Mouse (Mus musculus) MEL (cell line): ENCODE data around the gene Ublcp1. TPM values are rescaled to one million over a fixed set of nuclear protein-coding genes. Genes with fewer than 3 reads are reported as not detected.
A peak's percentile ranks its signal among the peaks of the same experiment; 100 is the strongest.

Experiments
- DNase-seq: peaks from one replicate; pipeline ENCODE4 v3.0.0; 2011; ENCODE audit warnings: low read depth, low spot score
- H3K27ac ChIP-seq: 2 replicates; pipeline ENCODE4 v1.5.1; 2012; ENCODE audit warnings: low read depth, mild to moderate bottlenecking, control low read depth, low read length, moderate library complexity; ENCODE audit not compliant: control insufficient read depth
- H3K27me3 ChIP-seq, 2 experiments: fragments of 150-350 bp in 1 of 2; sonication (generic) in 1 of 2; 2 replicates each; pipeline ENCODE4 v1.6.1; 2012; ENCODE audit warnings: low read length in 2 of 2, mild to moderate bottlenecking in 2 of 2, improper control_type of control experiment in 1 of 2, moderate library complexity in 1 of 2; ENCODE audit not compliant: insufficient read depth in 2 of 2, control insufficient read depth in 1 of 2
- H3K36me3 ChIP-seq, 2 experiments: 2 replicates each; pipeline ENCODE4 v1.6.1; 2012 to 2014; ENCODE audit warnings: low read length in 2 of 2, improper control_type of control experiment in 1 of 2, inconsistent platforms in 1 of 2, mild to moderate bottlenecking in 1 of 2; ENCODE audit not compliant: insufficient read depth in 2 of 2, control insufficient read depth in 1 of 2
- H3K4me1 ChIP-seq, 2 experiments: fragments of 150-350 bp in 1 of 2; sonication (generic) in 1 of 2; 2 replicates each; pipeline ENCODE4 v1.6.1; 2012; ENCODE audit warnings: low read length in 2 of 2, improper control_type of control experiment in 1 of 2, mild to moderate bottlenecking in 1 of 2; ENCODE audit not compliant: insufficient read depth in 2 of 2, control insufficient read depth in 1 of 2
- H3K4me3 ChIP-seq, 2 experiments: fragments of 150-350 bp in 1 of 2; sonication (generic) in 1 of 2; 2 replicates each; pipeline ENCODE4 v1.5.1; 2012; ENCODE audit warnings: low read depth in 2 of 2, low read length in 2 of 2, mild to moderate bottlenecking in 2 of 2, moderate library complexity in 2 of 2, control low read depth in 1 of 2, improper control_type of control experiment in 1 of 2; ENCODE audit not compliant: control insufficient read depth in 1 of 2, insufficient read depth in 1 of 2
- H3K79me2 ChIP-seq: 2 replicates; pipeline ENCODE4 v1.6.1; 2012; ENCODE audit warnings: mild to moderate bottlenecking, low read length, moderate library complexity; ENCODE audit not compliant: control insufficient read depth, poor library complexity, insufficient read depth
- H3K9ac ChIP-seq: 2 replicates; pipeline ENCODE4 v1.6.1; 2012; ENCODE audit warnings: low read depth, mild to moderate bottlenecking, control low read depth, low read length, moderate library complexity; ENCODE audit not compliant: control insufficient read depth, poor library complexity, severe bottlenecking
- H3K9me3 ChIP-seq: fragments of 150-350 bp; sonication (generic); replicated peaks from 2 replicates; pipeline ENCODE4 v1.6.1; 2012; ENCODE audit warnings: mild to moderate bottlenecking, low read length, improper control_type of control experiment, moderate library complexity; ENCODE audit not compliant: insufficient read depth
- BHLHE40 ChIP-seq: IDR thresholded peaks from 2 replicates; pipeline ENCODE4 v1.6.1; 2012; ENCODE audit warnings: low read depth, mild to moderate bottlenecking, inconsistent platforms, low read length, improper control_type of control experiment, borderline replicate concordance
- CHD1 ChIP-seq: IDR thresholded peaks from 2 replicates; pipeline ENCODE4 v1.6.1; 2012; ENCODE audit warnings: low read depth, mild to moderate bottlenecking, inconsistent platforms, low read length, improper control_type of control experiment
- CHD2 ChIP-seq: IDR thresholded peaks from 2 replicates; pipeline ENCODE4 v1.6.1; 2011; ENCODE audit warnings: low read length, improper control_type of control experiment
- CTCF ChIP-seq, 3 experiments: IDR thresholded peaks in 2 of 3; conservative IDR thresholded peaks in 1 of 3; 2 replicates each; pipeline ENCODE4 v1.5.1; 2011 to 2012; ENCODE audit warnings: low read length in 3 of 3, low read depth in 2 of 3, mild to moderate bottlenecking in 2 of 3, improper control_type of control experiment in 1 of 3, inconsistent platforms in 1 of 3, mixed read lengths in 1 of 3, moderate library complexity in 1 of 3; ENCODE audit not compliant: control insufficient read depth in 1 of 3, insufficient read depth in 1 of 3, poor library complexity in 1 of 3, severe bottlenecking in 1 of 3
- ETS1 ChIP-seq: IDR thresholded peaks from 2 replicates; pipeline ENCODE4 v1.6.1; 2012; ENCODE audit warnings: low read depth, mild to moderate bottlenecking, inconsistent platforms, low read length, improper control_type of control experiment, moderate library complexity
- GABPA ChIP-seq: IDR thresholded peaks from 2 replicates; pipeline ENCODE4 v1.6.1; 2012; ENCODE audit warnings: low read depth, mild to moderate bottlenecking, inconsistent platforms, low read length, improper control_type of control experiment, moderate library complexity
- HCFC1 ChIP-seq: IDR thresholded peaks from 2 replicates; pipeline ENCODE4 v1.6.1; 2012; ENCODE audit warnings: low read depth, mild to moderate bottlenecking, inconsistent platforms, low read length, improper control_type of control experiment, moderate library complexity
- MAFK ChIP-seq: IDR thresholded peaks from 2 replicates; pipeline ENCODE4 v1.6.1; 2011; ENCODE audit warnings: low read depth, mild to moderate bottlenecking, low read length, improper control_type of control experiment, borderline replicate concordance
- MAX ChIP-seq: IDR thresholded peaks from 2 replicates; pipeline ENCODE4 v1.6.1; 2011; ENCODE audit warnings: low read length, improper control_type of control experiment
- MAZ ChIP-seq: IDR thresholded peaks from 2 replicates; pipeline ENCODE4 v1.6.1; 2012; ENCODE audit warnings: low read depth, mild to moderate bottlenecking, inconsistent platforms, low read length, improper control_type of control experiment
- MEF2A ChIP-seq: IDR thresholded peaks from 2 replicates; pipeline ENCODE4 v1.6.1; 2014; ENCODE audit warnings: low read depth, mild to moderate bottlenecking, inconsistent platforms, low read length, improper control_type of control experiment; ENCODE audit not compliant: poor library complexity, insufficient replicate concordance, severe bottlenecking; ENCODE audit errors: extremely low read depth
- MXI1 ChIP-seq: IDR thresholded peaks from 2 replicates; pipeline ENCODE4 v1.6.1; 2011; ENCODE audit warnings: mild to moderate bottlenecking, low read depth, low read length, improper control_type of control experiment
- MYC ChIP-seq: IDR thresholded peaks from 2 replicates; pipeline ENCODE4 v1.6.1; 2011; ENCODE audit warnings: low read depth, mild to moderate bottlenecking, low read length, improper control_type of control experiment, moderate library complexity
- NELFE ChIP-seq: IDR thresholded peaks from 2 replicates; pipeline ENCODE4 v1.6.1; 2011; ENCODE audit warnings: low read depth, low read length, improper control_type of control experiment
- NRF1 ChIP-seq: IDR thresholded peaks from 2 replicates; pipeline ENCODE4 v1.6.1; 2014; ENCODE audit warnings: low read depth, mild to moderate bottlenecking, inconsistent platforms, low read length, improper control_type of control experiment, moderate library complexity; ENCODE audit not compliant: poor library complexity, insufficient read depth, severe bottlenecking
- POLR2A ChIP-seq, 2 experiments: IDR thresholded peaks; 2 replicates each; pipeline ENCODE4 v1.6.1; 2011 to 2012; ENCODE audit warnings: low read length in 2 of 2, mild to moderate bottlenecking in 2 of 2, control low read depth in 1 of 2, improper control_type of control experiment in 1 of 2, low read depth in 1 of 2, moderate library complexity in 1 of 2; ENCODE audit not compliant: control insufficient read depth in 1 of 2, insufficient read depth in 1 of 2, poor library complexity in 1 of 2
- POLR2AphosphoS2 ChIP-seq: IDR thresholded peaks from 2 replicates; pipeline ENCODE4 v1.6.1; 2011; ENCODE audit warnings: low read length, improper control_type of control experiment
- POLR2AphosphoS5 ChIP-seq: IDR thresholded peaks from 2 replicates; pipeline ENCODE4 v1.6.1; 2012; ENCODE audit warnings: low read depth, borderline replicate concordance, mild to moderate bottlenecking, inconsistent platforms, low read length, moderate library complexity, mixed read lengths
- RAD21 ChIP-seq: IDR thresholded peaks from 2 replicates; pipeline ENCODE4 v1.6.1; 2011; ENCODE audit warnings: mild to moderate bottlenecking, low read depth, low read length, improper control_type of control experiment
- RCOR1 ChIP-seq: IDR thresholded peaks from 2 replicates; pipeline ENCODE4 v1.6.1; 2012; ENCODE audit warnings: low read depth, mild to moderate bottlenecking, inconsistent platforms, low read length, improper control_type of control experiment
- SMC3 ChIP-seq: IDR thresholded peaks from 2 replicates; pipeline ENCODE4 v1.6.1; 2011; ENCODE audit warnings: low read depth, low read length, improper control_type of control experiment
- TAL1 ChIP-seq: IDR thresholded peaks from 2 replicates; pipeline ENCODE4 v1.6.1; 2012; ENCODE audit warnings: mild to moderate bottlenecking, inconsistent platforms, low read length, moderate library complexity, mixed read lengths
- TBP ChIP-seq: IDR thresholded peaks from 2 replicates; pipeline ENCODE4 v1.8.0; 2011; ENCODE audit warnings: low read depth, low read length, improper control_type of control experiment
- UBTF ChIP-seq: IDR thresholded peaks from 2 replicates; pipeline ENCODE4 v1.6.1; 2012; ENCODE audit warnings: low read depth, mild to moderate bottlenecking, inconsistent platforms, low read length, improper control_type of control experiment, moderate library complexity, borderline replicate concordance; ENCODE audit not compliant: insufficient read depth
- USF1 ChIP-seq: IDR thresholded peaks from 2 replicates; pipeline ENCODE4 v1.6.1; 2014; ENCODE audit warnings: low read depth, mild to moderate bottlenecking, inconsistent platforms, low read length, improper control_type of control experiment, moderate library complexity
- USF2 ChIP-seq, 2 experiments: IDR thresholded peaks; 2 replicates each; pipeline ENCODE4 v1.6.1; 2011 to 2012; ENCODE audit warnings: improper control_type of control experiment in 2 of 2, low read length in 2 of 2, borderline replicate concordance in 1 of 2, inconsistent platforms in 1 of 2, low read depth in 1 of 2, mild to moderate bottlenecking in 1 of 2; ENCODE audit not compliant: insufficient read depth in 1 of 2
- ZC3H11A ChIP-seq: IDR thresholded peaks from 2 replicates; pipeline ENCODE4 v1.6.1; 2012; ENCODE audit warnings: low read depth, mild to moderate bottlenecking, inconsistent platforms, low read length, improper control_type of control experiment
- ZKSCAN1 ChIP-seq: IDR thresholded peaks from 2 replicates; pipeline ENCODE4 v1.6.1; 2012; ENCODE audit warnings: low read depth, mild to moderate bottlenecking, inconsistent platforms, low read length, improper control_type of control experiment, moderate library complexity
- ZNF384 ChIP-seq: IDR thresholded peaks from 2 replicates; pipeline ENCODE4 v1.6.1; 2012; ENCODE audit warnings: low read depth, mild to moderate bottlenecking, inconsistent platforms, low read length, improper control_type of control experiment
- polyA plus RNA-seq, 2 experiments: library from polyadenylated mRNA; stranded (reverse) in 1 of 2; unstranded in 1 of 2; fragments of >175 nt in 1 of 2; fragments of >200 nt in 1 of 2; gene quantifications; 2 replicates each; pipeline versions ENCODE4 v1.2.1 to v1.2.4; 2012; ENCODE audit warnings: low replicate concordance in 2 of 2, low read depth in 1 of 2; ENCODE audit not compliant: insufficient read length in 2 of 2, insufficient read depth in 1 of 2, missing spikeins in 1 of 2
- total RNA-seq: library from RNA; depleted of rRNA; stranded (reverse); fragments of 300-350 nt; gene quantifications from 2 replicates; pipeline ENCODE4 v1.2.3, GENCODE M21; 2012

The Ublcp1 gene
- total and polyA plus RNA-seq, 3 experiments: 21.1 to 22.2 TPM; not detected in 1

DNA sequence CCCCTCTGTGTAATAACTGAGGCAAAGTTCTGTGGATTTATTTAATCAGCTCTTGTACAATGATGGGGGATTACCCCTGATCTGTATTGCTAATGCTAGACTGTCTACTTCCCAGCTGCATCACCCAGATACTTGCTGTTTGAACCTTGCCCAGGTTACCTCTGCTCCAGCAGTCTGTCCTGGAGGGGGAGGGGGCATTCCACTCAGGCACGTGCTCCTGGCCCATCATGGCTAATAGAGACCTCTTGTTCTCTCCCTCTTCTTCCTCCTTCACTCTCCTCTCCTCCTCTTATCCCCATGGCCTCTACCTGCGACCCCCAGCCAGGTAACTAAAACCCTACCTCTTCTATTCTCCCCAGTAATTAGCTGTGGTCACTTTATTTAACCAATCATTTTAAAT lies 44.4 kb upstream of the Ublcp1 start:
- Histone ChIP-seq H3K9ac (no peak overlapping the region), H3K79me2 (peaks cover 14% of the 10 kb centered on the region), H3K27me3 (no peaks in the 10 kb centered on the region), H3K9me3 (no peaks in the 10 kb centered on the region)
- TF ChIP-seq USF2 (IDR thresholded peaks at IDR 0.05; ENCODE audit: borderline replicate concordance in 1 of 2, insufficient read depth in 1 of 2, low read depth in 1 of 2, low read length in 2 of 2): no peak
- TF ChIP-seq TAL1: no peak
- TF ChIP-seq ZC3H11A: no peak
- TF ChIP-seq MAZ: no peak
- no peak for TF ChIP-seq NELFE
- no peak for TF ChIP-seq HCFC1
- TF ChIP-seq GABPA: no peak
- TF ChIP-seq MXI1: no peak
- no peak for TF ChIP-seq POLR2AphosphoS5
- no peak for TF ChIP-seq CHD2
- no peak for TF ChIP-seq RCOR1
- TF ChIP-seq CHD1: no peak
- TF ChIP-seq ZKSCAN1: no peak
- TF ChIP-seq MAFK: no peak
- no peak for TF ChIP-seq CTCF (IDR thresholded peaks at IDR 0.05 in 2 of 3, conservative IDR thresholded peaks at IDR 0.05 in 1 of 3; ENCODE audit: control insufficient read depth in 1 of 3, insufficient read depth in 1 of 3, low read depth in 2 of 3, low read length in 3 of 3, poor library complexity in 1 of 3, severe bottlenecking in 1 of 3)
- TF ChIP-seq TBP: no peak
- TF ChIP-seq, all 39 proteins: peak for 0
- Histone ChIP-seq H3K36me3 (peaks cover 0 to 46% of the 10 kb centered on the region in 2 experiments; a peak in 2 of 4 replicates), H3K4me1 (peaks cover 29 to 33% of the 10 kb centered on the region in 2 experiments), H3K4me3 (no peak overlapping the region), H3K27ac (no peak overlapping the region)
- DNase-seq: no peak

- Histone ChIP-seq H3K9ac (peak overlapping the region; percentile 69), H3K4me3 (peak overlapping the region in 1 of 2 experiments; percentile 34; a peak in 3 of 4 replicates), H3K27me3 (no peaks in the 10 kb centered on the region), H3K36me3 (peaks cover 0 to 59% of the 10 kb centered on the region in 2 experiments; a peak in 2 of 4 replicates), H3K27ac (peak overlapping the region; percentile 97), H3K4me1 (peaks cover 41 to 46% of the 10 kb centered on the region in 2 experiments), H3K9me3 (no peaks in the 10 kb centered on the region), H3K79me2 (peaks cover 2% of the 10 kb centered on the region; the same call in 1 of the 2 replicates)
- peak; percentile 75 for DNase-seq
- TF ChIP-seq RAD21 (no peak), RCOR1 (peak; percentile 63), MAFK (no peak), MAZ (peak; percentile 63; the same call in 1 of the 2 replicates), MEF2A (peak; percentile 37; the same call in 1 of the 2 replicates), SMC3 (no peak), MAX (no peak), MYC (0 out of 2 replicates have a peak, but pooled peaks have one; percentile 55), ZNF384 (no peak), TBP (peak; percentile 40; the same call in 1 of the 2 replicates), ZKSCAN1 (no peak), CHD2 (no peak), UBTF (no peak), USF2 (IDR thresholded peaks at IDR 0.05; ENCODE audit: borderline replicate concordance in 1 of 2, insufficient read depth in 1 of 2, low read depth in 1 of 2, low read length in 2 of 2) (no peak), POLR2A (IDR thresholded peaks at IDR 0.05; ENCODE audit: control insufficient read depth in 1 of 2, insufficient read depth in 1 of 2, low read depth in 1 of 2, low read length in 2 of 2, poor library complexity in 1 of 2) (no peak), CTCF (IDR thresholded peaks at IDR 0.05 in 2 of 3, conservative IDR thresholded peaks at IDR 0.05 in 1 of 3; ENCODE audit: control insufficient read depth in 1 of 3, insufficient read depth in 1 of 3, low read depth in 2 of 3, low read length in 3 of 3, poor library complexity in 1 of 3, severe bottlenecking in 1 of 3) (no peak), HCFC1 (0 out of 2 replicates have a peak, but pooled peaks have one; percentile 29), ETS1 (peak; percentile 75), BHLHE40 (peak; percentile 39; the same call in 1 of the 2 replicates), NRF1 (no peak), POLR2AphosphoS5 (no peak), USF1 (no peak), POLR2AphosphoS2 (no peak)
Observed at GRCm38 (mm10) chr11:44513026-44513422, 42.7 kb upstream of the Ublcp1 start.
